Mouse (Mus musculus): ENCODE results near the gene Gpsm3. TPM values are rescaled to one million over a fixed set of nuclear protein-coding genes. Genes with fewer than 3 reads are reported as not detected.
A peak's percentile ranks its signal among the peaks of the same experiment; 100 is the strongest.

Gpsm3 gene
- polyA plus RNA-seq, 1 experiment = 12.8 TPM

DNA sequence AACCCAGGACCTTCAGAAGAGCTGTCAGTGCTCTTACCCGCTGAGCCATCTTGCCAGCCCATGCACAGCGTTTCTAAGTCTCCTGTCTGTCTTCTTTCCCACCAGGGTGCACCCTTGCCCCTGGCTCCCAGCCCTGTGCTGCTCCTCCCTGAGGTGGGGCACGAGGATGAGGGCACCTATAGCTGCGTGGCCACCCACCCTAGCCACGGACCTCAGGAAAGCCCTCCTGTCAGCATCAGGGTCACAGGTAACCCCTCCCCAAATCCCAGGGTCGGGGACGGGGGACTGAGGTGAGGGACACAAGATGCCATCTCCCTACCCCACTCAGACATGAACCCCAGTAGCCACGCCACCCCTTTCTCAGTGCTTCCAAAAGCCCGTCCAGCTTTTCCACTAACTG lies 10.3 kb downstream of the Gpsm3 start:
- TF ChIP-seq POLR2A (IDR thresholded peaks at IDR 0.05; ENCODE audit: low read depth, low read length) (no peak), CTCF (conservative IDR thresholded peaks at IDR 0.05; ENCODE audit: insufficient read depth, insufficient read length, low read depth, low read length) (no peak)
- Histone ChIP-seq H3K4me1 (ENCODE audit: control insufficient read depth, insufficient read depth, low read length) (peaks cover 14% of the 10 kb centered on the region; the same call in 1 of the 2 replicates), H3K27me3 (replicated peaks; ENCODE audit: control insufficient read depth, insufficient read depth, low read length) (no peaks in the 10 kb centered on the region), H3K36me3 (ENCODE audit: control insufficient read depth, insufficient read depth, low read length) (peaks cover 4% of the 10 kb centered on the region; the same call in 1 of the 2 replicates), H3K27ac (ENCODE audit: insufficient read depth, low read depth, low read length) (no peak overlapping the region), H3K4me3 (ENCODE audit: insufficient read depth, low read depth, low read length) (no peak overlapping the region)
- no peak for DNase-seq
- 75% methylated on average over 9 of the region's 9 CpGs for WGBS

DNA sequence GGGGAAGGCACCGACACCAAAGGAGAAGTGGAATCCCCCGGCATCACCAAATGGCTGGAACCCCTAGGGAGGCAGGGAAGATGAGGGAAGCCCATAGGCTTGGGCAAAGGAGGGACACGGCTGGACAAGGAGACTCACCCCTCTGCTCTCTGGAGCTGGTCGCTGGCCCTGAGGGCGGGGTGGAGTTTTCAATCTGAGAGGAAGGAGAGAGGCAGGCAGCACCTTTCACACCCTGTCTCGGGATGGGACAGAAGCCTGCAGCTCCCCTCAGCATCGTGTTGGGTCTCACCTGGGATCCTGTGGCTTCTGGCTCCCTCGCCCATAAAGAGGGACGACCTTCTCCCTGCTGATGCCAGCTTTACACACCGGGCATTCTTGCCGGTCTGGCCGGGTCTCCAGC lies 12.2 kb downstream of the Gpsm3 start:
- Histone ChIP-seq H3K27me3 (replicated peaks; ENCODE audit: control insufficient read depth, insufficient read depth, low read length) (no peaks in the 10 kb centered on the region), H3K27ac (ENCODE audit: insufficient read depth, low read depth, low read length) (no peak overlapping the region), H3K4me3 (ENCODE audit: insufficient read depth, low read depth, low read length) (no peak overlapping the region), H3K4me1 (ENCODE audit: control insufficient read depth, insufficient read depth, low read length) (peaks cover 20% of the 10 kb centered on the region; the same call in 1 of the 2 replicates), H3K36me3 (ENCODE audit: control insufficient read depth, insufficient read depth, low read length) (no peaks in the 10 kb centered on the region)
- DNase-seq = no peak
- TF ChIP-seq CTCF (conservative IDR thresholded peaks at IDR 0.05; ENCODE audit: insufficient read depth, insufficient read length, low read depth, low read length) (no peak), POLR2A (IDR thresholded peaks at IDR 0.05; ENCODE audit: low read depth, low read length) (no peak)
- 79% methylated on average over 12 of the region's 12 CpGs for WGBS

DNA sequence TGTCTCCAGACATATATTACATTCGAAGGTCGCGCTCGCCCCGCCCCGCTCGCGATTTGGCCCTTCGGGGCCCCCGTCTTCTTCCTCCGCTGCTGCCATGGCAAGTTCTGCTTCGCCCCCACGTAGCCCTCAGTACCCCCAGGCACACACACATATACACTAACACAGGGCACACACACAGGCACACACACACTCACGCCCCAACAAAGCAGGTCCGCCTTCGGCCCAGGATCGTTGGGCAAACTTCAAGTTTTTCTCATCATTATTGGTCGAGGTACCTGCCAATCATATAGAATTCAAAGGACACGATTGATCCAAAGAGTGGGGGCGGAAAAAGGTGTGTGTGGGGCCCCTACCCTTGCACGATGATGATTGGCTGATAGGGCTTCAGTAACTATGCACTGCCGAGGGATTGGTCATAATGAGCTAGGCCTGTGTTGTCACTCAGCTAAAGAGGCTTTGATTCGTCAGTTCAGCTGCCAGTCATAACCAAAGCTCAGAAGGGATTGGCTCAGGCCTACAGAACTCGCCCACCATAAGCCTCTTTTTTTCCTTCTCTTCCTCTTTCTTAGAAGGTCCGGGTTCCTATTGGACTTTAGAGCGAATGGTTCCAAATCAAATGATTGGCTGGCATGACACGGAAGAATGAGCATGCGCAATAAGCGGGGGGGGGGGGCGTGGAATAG lies 13.9 kb downstream of the Gpsm3 start, which contains the start of gene Rnf5:
TSS of gene Rnf5 (minus strand) at position 316 of the 686 bp plus-strand sequence.
- Histone ChIP-seq H3K4me1 (ENCODE audit: control insufficient read depth, insufficient read depth, low read length) (peaks cover 26% of the 10 kb centered on the region), H3K4me3 (ENCODE audit: insufficient read depth, low read depth, low read length) (peak within 1 kb of the TSS; percentile 93), H3K36me3 (ENCODE audit: control insufficient read depth, insufficient read depth, low read length) (no peaks in the 10 kb centered on the region), H3K27me3 (replicated peaks; ENCODE audit: control insufficient read depth, insufficient read depth, low read length) (no peaks in the 10 kb centered on the region), H3K27ac (ENCODE audit: insufficient read depth, low read depth, low read length) (peak within 1 kb of the TSS; percentile 97)
- peak; percentile 100 for DNase-seq
- WGBS = under 1% methylated on average over 30 of the region's 30 CpGs
- TF ChIP-seq CTCF (conservative IDR thresholded peaks at IDR 0.05; ENCODE audit: insufficient read depth, insufficient read length, low read depth, low read length) (no peak), POLR2A (IDR thresholded peaks at IDR 0.05; ENCODE audit: low read depth, low read length) (peak; percentile 28)

DNA sequence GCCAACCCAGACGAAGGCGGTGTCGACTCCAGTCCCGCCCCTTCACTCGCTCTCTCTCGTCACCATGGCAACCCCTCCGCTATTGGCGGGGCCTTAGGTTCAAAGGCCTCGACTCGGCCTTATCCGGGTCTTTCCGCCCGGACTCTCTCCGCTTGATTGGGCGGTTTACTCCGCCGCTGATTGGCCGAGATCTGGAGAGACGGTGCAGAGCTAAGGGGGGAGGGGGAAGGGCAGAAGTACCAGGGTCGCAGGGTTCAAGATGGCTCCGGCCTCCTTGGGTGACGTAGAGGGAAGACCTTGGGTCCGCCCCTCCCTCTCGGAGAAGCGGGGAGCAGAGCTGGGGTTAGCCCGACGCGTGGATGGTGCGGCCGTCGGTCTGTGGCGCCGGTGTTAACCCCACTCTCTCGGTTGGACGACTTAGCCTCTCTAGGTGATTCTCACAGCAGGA lies 14.5 kb downstream of the Gpsm3 start, which contains the start of gene Agpat1:
TSS of gene Agpat1 (plus strand) at position 202 of the 448 bp plus-strand sequence.
- DNase-seq = peak; percentile 100
- H3K4me1 ChIP-seq (ENCODE audit: control insufficient read depth, insufficient read depth, low read length) = peaks cover 31% of the 10 kb centered on the region
- under 1% methylated on average over 34 of the region's 35 CpGs for WGBS
- H3K27ac ChIP-seq (ENCODE audit: insufficient read depth, low read depth, low read length) = peak within 1 kb of the TSS; percentile 97
- H3K27me3 ChIP-seq (replicated peaks; ENCODE audit: control insufficient read depth, insufficient read depth, low read length) = no peaks in the 10 kb centered on the region
- TF ChIP-seq POLR2A (IDR thresholded peaks at IDR 0.05; ENCODE audit: low read depth, low read length) (peak; percentile 91), CTCF (conservative IDR thresholded peaks at IDR 0.05; ENCODE audit: insufficient read depth, insufficient read length, low read depth, low read length) (no peak)
- H3K4me3 ChIP-seq (ENCODE audit: insufficient read depth, low read depth, low read length) = peak within 1 kb of the TSS; percentile 93
- H3K36me3 ChIP-seq (ENCODE audit: control insufficient read depth, insufficient read depth, low read length) = no peaks in the 10 kb centered on the region

DNA sequence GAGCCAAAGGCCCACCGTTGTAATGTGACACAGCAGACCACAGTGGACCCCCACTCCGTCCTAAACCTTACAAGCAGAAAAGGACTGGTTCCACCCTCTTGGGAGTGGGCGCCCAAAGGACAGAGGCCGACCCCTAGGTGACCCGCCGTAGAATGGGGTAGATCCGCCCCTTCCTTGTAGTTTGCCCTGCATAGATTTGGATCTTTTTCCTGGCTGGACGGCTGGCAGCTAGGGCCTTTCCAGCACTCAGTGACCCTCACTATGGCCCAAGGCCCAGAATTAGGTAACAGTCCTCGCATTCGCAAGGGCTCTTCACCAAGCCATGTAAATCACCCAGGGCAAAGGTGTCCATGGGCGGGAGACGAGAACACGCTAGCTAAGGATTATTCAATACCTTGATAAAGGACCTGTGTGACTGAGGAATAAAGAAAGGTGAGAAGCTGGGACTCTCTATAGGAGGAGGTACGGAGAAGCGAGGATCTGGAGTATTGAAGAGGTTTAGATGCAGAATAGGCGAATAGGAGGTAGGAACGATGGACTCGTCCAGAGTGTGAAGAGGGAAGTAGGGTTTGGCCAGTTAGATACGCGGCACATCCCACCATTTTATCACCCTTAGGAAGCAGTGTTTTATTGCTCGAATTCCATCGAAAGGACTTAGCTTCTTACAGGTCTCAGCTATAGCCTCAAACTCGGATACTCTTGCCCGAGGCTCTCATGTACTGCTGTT lies 15.1 kb downstream of the Gpsm3 start:
- H3K27me3 ChIP-seq (replicated peaks; ENCODE audit: control insufficient read depth, insufficient read depth, low read length) = no peaks in the 10 kb centered on the region
- peak overlapping the region; percentile 97 for H3K27ac ChIP-seq (ENCODE audit: insufficient read depth, low read depth, low read length)
- TF ChIP-seq POLR2A (IDR thresholded peaks at IDR 0.05; ENCODE audit: low read depth, low read length) (no peak), CTCF (conservative IDR thresholded peaks at IDR 0.05; ENCODE audit: insufficient read depth, insufficient read length, low read depth, low read length) (no peak)
- no peaks in the 10 kb centered on the region for H3K36me3 ChIP-seq (ENCODE audit: control insufficient read depth, insufficient read depth, low read length)
- peaks cover 32% of the 10 kb centered on the region for H3K4me1 ChIP-seq (ENCODE audit: control insufficient read depth, insufficient read depth, low read length)
- WGBS = 7% methylated on average over 24 of the region's 24 CpGs
- peak; percentile 88 for DNase-seq
- H3K4me3 ChIP-seq (ENCODE audit: insufficient read depth, low read depth, low read length) = peak overlapping the region; percentile 67

DNA sequence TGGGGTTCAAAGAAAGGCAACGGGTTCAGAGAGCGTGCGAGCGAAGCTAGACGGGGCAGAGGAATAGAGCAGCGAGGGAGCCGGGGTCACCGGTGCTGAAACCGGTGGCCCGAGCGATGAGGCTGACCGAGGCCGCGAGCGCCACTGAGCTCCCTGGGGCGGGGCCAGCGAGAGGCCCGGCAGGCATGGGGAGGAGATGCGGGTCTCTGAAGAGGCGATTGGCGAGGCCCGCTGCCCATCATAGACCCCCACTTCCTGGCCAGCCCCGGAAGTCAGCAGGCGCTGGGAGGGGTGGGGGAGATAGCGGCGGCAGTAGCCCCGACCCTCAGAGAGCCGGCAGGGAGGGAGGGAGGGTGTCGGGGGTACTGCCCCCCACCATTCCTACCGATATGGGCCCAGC lies 16.0 kb downstream of the Gpsm3 start:
- 2% methylated on average over 20 of the region's 30 CpGs for WGBS
- no peaks in the 10 kb centered on the region for H3K27me3 ChIP-seq (replicated peaks; ENCODE audit: control insufficient read depth, insufficient read depth, low read length)
- DNase-seq = peak; percentile 99

More for the DNA sequence above, 16.0 kb downstream of the Gpsm3 start:
- Histone ChIP-seq H3K4me3 (ENCODE audit: insufficient read depth, low read depth, low read length) (peak overlapping the region; percentile 67), H3K36me3 (ENCODE audit: control insufficient read depth, insufficient read depth, low read length) (no peaks in the 10 kb centered on the region), H3K27ac (ENCODE audit: insufficient read depth, low read depth, low read length) (peak overlapping the region; percentile 97), H3K4me1 (ENCODE audit: control insufficient read depth, insufficient read depth, low read length) (peaks cover 32% of the 10 kb centered on the region)
- TF ChIP-seq CTCF (conservative IDR thresholded peaks at IDR 0.05; ENCODE audit: insufficient read depth, insufficient read length, low read depth, low read length) (no peak), POLR2A (IDR thresholded peaks at IDR 0.05; ENCODE audit: low read depth, low read length) (peak; percentile 75)
